Mouse (Mus musculus) limb, embryonic 10.5 days (tissue): ENCODE measurements at regions not wholly inside any gene's neighbourhood (a gene's known extent, or its start where the extent isn't known, plus 50 kb on each side); places are given as distances from the start of the nearest gene placed in this dataset.
A peak's percentile ranks its signal among the peaks of the same experiment; 100 is the strongest.

Experiments
- DNase-seq: peaks from one replicate; pipeline ENCODE4 v3.0.0-alpha.2; 2017; ENCODE audit warnings: low spot score
- H3K27ac ChIP-seq: fragments of 300-500 bp; sonication (generic); 2 replicates; pipeline ENCODE4 v1.5.1; 2016; ENCODE audit warnings: mild to moderate bottlenecking
- H3K27me3 ChIP-seq: fragments of 300-500 bp; sonication (generic); 2 replicates; pipeline ENCODE4 v1.6.1; 2016; ENCODE audit warnings: low read depth, mild to moderate bottlenecking; ENCODE audit not compliant: poor library complexity, severe bottlenecking
- H3K36me3 ChIP-seq: fragments of 300-500 bp; sonication (generic); 2 replicates; pipeline ENCODE4 v1.6.1; 2016; ENCODE audit warnings: mild to moderate bottlenecking, moderate library complexity
- H3K4me1 ChIP-seq: fragments of 300-500 bp; sonication (generic); 2 replicates; pipeline ENCODE4 v1.6.1; 2016
- H3K4me3 ChIP-seq: fragments of 300-500 bp; sonication (generic); 2 replicates; pipeline ENCODE4 v1.5.1; 2016; ENCODE audit warnings: mild to moderate bottlenecking, moderate library complexity
- H3K9me3 ChIP-seq: fragments of 300-500 bp; sonication (generic); replicated peaks from 2 replicates; pipeline ENCODE4 v1.6.1; 2016; ENCODE audit warnings: mild to moderate bottlenecking
- WGBS: fragments of 180-500 bp; shearing (Covaris S2); methylation state at CpG from one replicate; pipeline ENCODE4 v1.1.7; 2016; 5-methylcytosine and 5-hydroxymethylcytosine counted together

- WGBS = 83% methylated on average over 6 of the region's 6 CpGs
- Histone ChIP-seq H3K27me3 (no peaks in the 10 kb centered on the region), H3K4me1 (no peaks in the 10 kb centered on the region), H3K9me3 (no peaks in the 10 kb centered on the region), H3K36me3 (no peaks in the 10 kb centered on the region), H3K27ac (no peak overlapping the region), H3K4me3 (no peak overlapping the region)
- no peak for DNase-seq
Observed at GRCm38 (mm10) chr17:55359305-55359704, 85.9 kb upstream of the St6gal2 start.

- peak; percentile 69 for DNase-seq
- Histone ChIP-seq H3K4me3 (no peak overlapping the region), H3K4me1 (peaks cover 10% of the 10 kb centered on the region; the same call in 1 of the 2 replicates), H3K9me3 (no peaks in the 10 kb centered on the region), H3K27ac (peak overlapping the region; percentile 67), H3K27me3 (no peaks in the 10 kb centered on the region), H3K36me3 (no peaks in the 10 kb centered on the region)
- 17% methylated on average over 1 of the region's 1 CpGs for WGBS
Observed at GRCm38 (mm10) chr17:55367064-55367463, 78.1 kb upstream of the St6gal2 start.

- no peaks in the 10 kb centered on the region for H3K36me3 ChIP-seq
- WGBS = 81% methylated on average over 7 of the region's 7 CpGs
- DNase-seq = peak; percentile 32
Observed at GRCm38 (mm10) chr17:55367464-55368207, 77.5 kb upstream of the St6gal2 start.

More at GRCm38 (mm10) chr17:55367464-55368207, 77.5 kb upstream of the St6gal2 start:
- Histone ChIP-seq H3K27me3 (no peaks in the 10 kb centered on the region), H3K4me3 (no peak overlapping the region), H3K9me3 (no peaks in the 10 kb centered on the region), H3K27ac (peak overlapping the region; percentile 67), H3K4me1 (peaks cover 10% of the 10 kb centered on the region; the same call in 1 of the 2 replicates)
